ENCODE assay signal across 8 mouse cellular contexts in genomic region chrX:134601380-134602120, GRCm38 (mm10). TPM values are rescaled to one million over a fixed set of nuclear protein-coding genes. Genes with fewer than 3 reads are reported as not detected.
DNase-seq lines count a peak whose midpoint lies in the region; ATAC-seq and TF ChIP-seq lines count a peak whose summit lies in the region.

No protein-coding gene starts in this region.

- H3K4me2 ChIP-seq in embryonic facial prominence, embryonic 12.5 days (replicated peaks), result peak overlapping the region; percentile 50
- H3K4me2 ChIP-seq in intestine, embryonic 15.5 days (replicated peaks), result peak overlapping the region; percentile 49
- H3K4me2 ChIP-seq in midbrain, postnatal 0 days (ENCODE audit: low read depth, low read length, poor library complexity, severe bottlenecking), result peak overlapping the region; percentile 47

- no peak for TF ChIP-seq EP300 in ES-Bruce4 (IDR thresholded peaks at IDR 0.05; ENCODE audit: insufficient read depth, low read depth, low read length)

- no peak for TF ChIP-seq CTCF in kidney, adult 2 months (conservative IDR thresholded peaks at IDR 0.05; ENCODE audit: insufficient read depth, insufficient read length, low read depth, low read length)
- TF ChIP-seq CTCF in ES-Bruce4 (IDR thresholded peaks at IDR 0.05; ENCODE audit: low read depth, low read length), result no peak
- TF ChIP-seq CTCF in midbrain, postnatal 0 days (IDR thresholded peaks at IDR 0.05), result peak; percentile 21; the same call in 1 of the 2 replicates

- no peaks in the 10 kb centered on the region for H3K27me3 ChIP-seq in kidney, adult 2 months (replicated peaks; ENCODE audit: control insufficient read depth, insufficient read depth, low read length)
- no peaks in the 10 kb centered on the region for H3K27me3 ChIP-seq in ES-Bruce4 (ENCODE audit: control insufficient read depth, insufficient read depth, low read length, poor library complexity, severe bottlenecking)
- H3K27me3 ChIP-seq in embryonic facial prominence, embryonic 12.5 days, result 0 out of 2 replicates have a peak, but pooled peaks cover 3% of the 10 kb centered on the region
- no peaks in the 10 kb centered on the region for H3K27me3 ChIP-seq in intestine, embryonic 15.5 days (replicated peaks)
- no peaks in the 10 kb centered on the region for H3K27me3 ChIP-seq in midbrain, postnatal 0 days (ENCODE audit: insufficient read depth, low read length)

- WGBS in kidney, adult 2 months, result 2% methylated on average over 33 of the region's 43 CpGs
- WGBS in embryonic facial prominence, embryonic 12.5 days, result 27% methylated on average over 38 of the region's 43 CpGs
- WGBS in intestine, embryonic 15.5 days, result 24% methylated on average over 39 of the region's 43 CpGs
- 25% methylated on average over 39 of the region's 43 CpGs for WGBS in midbrain, postnatal 0 days

- H3K27ac ChIP-seq in kidney, adult 2 months (ENCODE audit: insufficient read depth, low read depth, low read length), result peak overlapping the region; percentile 88
- peak overlapping the region; percentile 80; the same call in 1 of the 2 replicates for H3K27ac ChIP-seq in ES-Bruce4 (ENCODE audit: insufficient read depth, low read length)
- peak overlapping the region; percentile 93 for H3K27ac ChIP-seq in embryonic facial prominence, embryonic 12.5 days
- H3K27ac ChIP-seq in intestine, embryonic 15.5 days, result peak overlapping the region; percentile 84
- peak overlapping the region; percentile 88 for H3K27ac ChIP-seq in midbrain, postnatal 0 days (ENCODE audit: low read depth, low read length)

- ATAC-seq in embryonic facial prominence, embryonic 12.5 days (ENCODE audit: insufficient number of reproducible peaks, insufficient read depth, low FRiP score, low TSS enrichment), result peak; percentile 70; the same call in 1 of the 2 replicates
- peak; percentile 87 for ATAC-seq in intestine, embryonic 15.5 days
- ATAC-seq in midbrain, postnatal 0 days (ENCODE audit: low FRiP score), result peak; percentile 82

- no peak for DNase-seq in kidney, adult 2 months
- no peak for DNase-seq in kidney, postnatal 25 days
- DNase-seq in midbrain, postnatal 0 days (ENCODE audit: low spot score), result peak; percentile 58
- DNase-seq in thymus, postnatal 4 days, result no peak
- no peak for DNase-seq in lung, postnatal 4 days

- H3K36me3 ChIP-seq in kidney, adult 2 months (ENCODE audit: control insufficient read depth, insufficient read depth, low read length), result no peaks in the 10 kb centered on the region
- no peaks in the 10 kb centered on the region; the same call in 1 of the 2 replicates for H3K36me3 ChIP-seq in ES-Bruce4 (ENCODE audit: control insufficient read depth, insufficient read depth, low read length, poor library complexity, severe bottlenecking)
- H3K36me3 ChIP-seq in embryonic facial prominence, embryonic 12.5 days, result no peaks in the 10 kb centered on the region
- H3K36me3 ChIP-seq in intestine, embryonic 15.5 days, result no peaks in the 10 kb centered on the region
- H3K36me3 ChIP-seq in midbrain, postnatal 0 days (ENCODE audit: insufficient read depth, low read length), result no peaks in the 10 kb centered on the region

- H3K9me3 ChIP-seq in ES-Bruce4 (replicated peaks; ENCODE audit: control insufficient read depth, insufficient read depth, low read length, poor library complexity, severe bottlenecking), result no peaks in the 10 kb centered on the region
- no peaks in the 10 kb centered on the region for H3K9me3 ChIP-seq in embryonic facial prominence, embryonic 12.5 days
- no peaks in the 10 kb centered on the region for H3K9me3 ChIP-seq in intestine, embryonic 15.5 days
- H3K9me3 ChIP-seq in midbrain, postnatal 0 days (ENCODE audit: low read length), result no peaks in the 10 kb centered on the region

- peak overlapping the region; percentile 67 for H3K4me3 ChIP-seq in kidney, adult 2 months (ENCODE audit: insufficient read depth, low read depth, low read length)
- peak overlapping the region; percentile 97 for H3K4me3 ChIP-seq in ES-Bruce4 (ENCODE audit: low read depth, low read length)
- peak overlapping the region; percentile 52 for H3K4me3 ChIP-seq in embryonic facial prominence, embryonic 12.5 days
- peak overlapping the region; percentile 46 for H3K4me3 ChIP-seq in intestine, embryonic 15.5 days (replicated peaks)
- peak overlapping the region; percentile 49 for H3K4me3 ChIP-seq in midbrain, postnatal 0 days (ENCODE audit: low read depth, low read length)

- TF ChIP-seq POLR2A in kidney, adult 2 months (IDR thresholded peaks at IDR 0.05; ENCODE audit: low read depth, low read length), result no peak
- TF ChIP-seq POLR2A in ES-Bruce4 (IDR thresholded peaks at IDR 0.05; ENCODE audit: insufficient read depth, low read length), result no peak

- peak overlapping the region; percentile 92 for H3K9ac ChIP-seq in ES-Bruce4 (ENCODE audit: low read depth, poor library complexity, severe bottlenecking)
- H3K9ac ChIP-seq in embryonic facial prominence, embryonic 12.5 days, result peak overlapping the region; percentile 64
- H3K9ac ChIP-seq in intestine, embryonic 15.5 days, result peak overlapping the region; percentile 51
- H3K9ac ChIP-seq in midbrain, postnatal 0 days (replicated peaks; ENCODE audit: low read length, poor library complexity, severe bottlenecking), result peak overlapping the region; percentile 50; the same call in 1 of the 2 replicates

- H3K4me1 ChIP-seq in kidney, adult 2 months (ENCODE audit: control insufficient read depth, insufficient read depth, low read length), result no peaks in the 10 kb centered on the region
- H3K4me1 ChIP-seq in ES-Bruce4 (ENCODE audit: control insufficient read depth, insufficient read depth, low read length), result no peaks in the 10 kb centered on the region
- H3K4me1 ChIP-seq in embryonic facial prominence, embryonic 12.5 days, result no peaks in the 10 kb centered on the region
- no peaks in the 10 kb centered on the region for H3K4me1 ChIP-seq in intestine, embryonic 15.5 days (replicated peaks)
- no peaks in the 10 kb centered on the region for H3K4me1 ChIP-seq in midbrain, postnatal 0 days (ENCODE audit: insufficient read depth, low read length)

RNA-seq across cellular contexts. Expression of gene Hnrnph2, which starts 0.6 kb away (rescaled TPM):
- polyA plus RNA-seq in kidney, adult 2 months (2012; rRNA removed), result 11.8 and 20.5 TPM in 2 replicates
- polyA plus RNA-seq in ES-Bruce4 (2011; ENCODE audit: insufficient read depth, insufficient read length, low read depth, missing spikeins), result 114 and 125 TPM in 2 replicates
- 160 and 174 TPM in 2 replicates for polyA plus RNA-seq in embryonic facial prominence, embryonic 12.5 days (2016; fragmentation: Nextera tagmentation; extraction: Ambion mirVana)
- 126 and 137 TPM in 2 replicates for polyA plus RNA-seq in intestine, embryonic 15.5 days (2015; fragmentation: Nextera tagmentation; extraction: Ambion mirVana)
- 42.4 and 48.6 TPM in 2 replicates for total RNA-seq in midbrain, postnatal 0 days (2014; rRNA removed)
- polyA plus RNA-seq in midbrain, postnatal 0 days (2015; fragmentation: Nextera tagmentation; extraction: Ambion mirVana), result 109 and 116 TPM in 2 replicates

RNA-seq across cellular contexts. Expression of gene Gla, which starts 0.6 kb away (rescaled TPM):
- polyA plus RNA-seq in kidney, adult 2 months (2012; rRNA removed), result 2.0 and 2.7 TPM in 2 replicates
- polyA plus RNA-seq in ES-Bruce4 (2011; ENCODE audit: insufficient read depth, insufficient read length, low read depth, missing spikeins), result 8.1 and 8.8 TPM in 2 replicates
- polyA plus RNA-seq in embryonic facial prominence, embryonic 12.5 days (2016; fragmentation: Nextera tagmentation; extraction: Ambion mirVana), result 4.7 and 4.8 TPM in 2 replicates
- polyA plus RNA-seq in intestine, embryonic 15.5 days (2015; fragmentation: Nextera tagmentation; extraction: Ambion mirVana), result 8.0 and 10.9 TPM in 2 replicates
- total RNA-seq in midbrain, postnatal 0 days (2014; rRNA removed), result 5.0 and 7.6 TPM in 2 replicates
- 4.6 and 5.1 TPM in 2 replicates for polyA plus RNA-seq in midbrain, postnatal 0 days (2015; fragmentation: Nextera tagmentation; extraction: Ambion mirVana)

RNA-seq across cellular contexts. Expression of gene Rpl36a, which starts 16.1 kb away (rescaled TPM):
- 142 and 219 TPM in 2 replicates for polyA plus RNA-seq in kidney, adult 2 months (2012; rRNA removed)
- 1,186 and 1,244 TPM in 2 replicates for polyA plus RNA-seq in ES-Bruce4 (2011; ENCODE audit: insufficient read depth, insufficient read length, low read depth, missing spikeins)
- polyA plus RNA-seq in embryonic facial prominence, embryonic 12.5 days (2016; fragmentation: Nextera tagmentation; extraction: Ambion mirVana), result 353 and 360 TPM in 2 replicates
- 445 and 494 TPM in 2 replicates for polyA plus RNA-seq in intestine, embryonic 15.5 days (2015; fragmentation: Nextera tagmentation; extraction: Ambion mirVana)
- 299 and 311 TPM in 2 replicates for total RNA-seq in midbrain, postnatal 0 days (2014; rRNA removed)
- 156 and 169 TPM in 2 replicates for polyA plus RNA-seq in midbrain, postnatal 0 days (2015; fragmentation: Nextera tagmentation; extraction: Ambion mirVana)

RNA-seq across cellular contexts. Expression of gene Btk, which starts 18.2 kb away (rescaled TPM):
- 0.29 and 0.70 TPM in 2 replicates for polyA plus RNA-seq in kidney, adult 2 months (2012; rRNA removed)
- polyA plus RNA-seq in ES-Bruce4 (2011; ENCODE audit: insufficient read depth, insufficient read length, low read depth, missing spikeins), result not detected in 2 replicates
- polyA plus RNA-seq in embryonic facial prominence, embryonic 12.5 days (2016; fragmentation: Nextera tagmentation; extraction: Ambion mirVana), result 0.96 and 1.8 TPM in 2 replicates
- polyA plus RNA-seq in intestine, embryonic 15.5 days (2015; fragmentation: Nextera tagmentation; extraction: Ambion mirVana), result 1.5 and 1.6 TPM in 2 replicates
- total RNA-seq in midbrain, postnatal 0 days (2014; rRNA removed), result 0.27 and 0.52 TPM in 2 replicates
- 0.48 and 0.56 TPM in 2 replicates for polyA plus RNA-seq in midbrain, postnatal 0 days (2015; fragmentation: Nextera tagmentation; extraction: Ambion mirVana)

RNA-seq across cellular contexts. Expression of gene Timm8a1, which starts 59.9 kb away (rescaled TPM):
- 2.5 and 4.9 TPM in 2 replicates for polyA plus RNA-seq in kidney, adult 2 months (2012; rRNA removed)
- polyA plus RNA-seq in ES-Bruce4 (2011; ENCODE audit: insufficient read depth, insufficient read length, low read depth, missing spikeins), result 45.3 and 54.9 TPM in 2 replicates
- 63.8 and 65.0 TPM in 2 replicates for polyA plus RNA-seq in embryonic facial prominence, embryonic 12.5 days (2016; fragmentation: Nextera tagmentation; extraction: Ambion mirVana)
- 136 and 147 TPM in 2 replicates for polyA plus RNA-seq in intestine, embryonic 15.5 days (2015; fragmentation: Nextera tagmentation; extraction: Ambion mirVana)
- 5.3 and 11.7 TPM in 2 replicates for total RNA-seq in midbrain, postnatal 0 days (2014; rRNA removed)
- polyA plus RNA-seq in midbrain, postnatal 0 days (2015; fragmentation: Nextera tagmentation; extraction: Ambion mirVana), result 35.2 and 37.4 TPM in 2 replicates

Comparison
In these comparisons a context has a peak if more than half of its experiments do, and no peak if none do; other contexts are left out.
1. H3K4me3 ChIP-seq: peak in every context shown above with its lines; median percentile 97 in ES-Bruce4; 67 in kidney, adult 2 months; 52 in embryonic facial prominence, embryonic 12.5 days; 49 in midbrain, postnatal 0 days; 46 in intestine, embryonic 15.5 days.